Mouse (Mus musculus) c-Kit-positive CD71-negative TER-119-negative erythroid progenitor cells, embryonic 14.5 days (primary cell): Measurements from ENCODE around the gene Map3k20.

ENCODE experiments used
- DNase-seq: peaks from one replicate; pipeline ENCODE4 v3.0.0-alpha.2; 2013; ENCODE audit warnings: low read depth

Gene Map3k20

GRCm38 (mm10) chr2:72280524-72280923 lies 4.9 kb upstream of the Map3k20 start:
- DNase-seq, result no peak

DNA sequence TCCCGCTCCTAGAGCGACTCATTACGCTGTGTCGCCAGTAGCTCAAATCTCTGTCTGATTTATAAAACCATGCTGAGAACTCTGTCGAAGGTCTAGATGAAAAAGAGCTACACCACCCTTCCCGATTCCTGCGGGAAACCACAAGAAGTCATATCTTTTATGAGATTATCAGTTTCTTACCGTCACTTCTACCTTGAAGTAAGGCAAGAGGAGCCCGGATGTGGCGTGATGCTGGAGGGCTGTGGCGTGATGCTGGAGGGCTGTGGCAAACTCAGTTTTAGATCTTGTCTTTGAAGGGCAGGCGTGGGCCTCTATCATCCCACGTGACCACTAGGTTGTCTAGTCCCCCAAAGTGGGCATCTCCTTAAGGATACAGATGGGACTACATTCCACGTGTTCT lies 3.5 kb upstream of the Map3k20 start:
- DNase-seq, result no peak

GRCm38 (mm10) chr2:72282733-72283132 lies 2.7 kb upstream of the Map3k20 start:
- no peak for DNase-seq

GRCm38 (mm10) chr2:72284689-72285088 lies 748 bp upstream of the Map3k20 start:
- no peak for DNase-seq

- DNase-seq, result no peak
These were observed 638 bp downstream of the Map3k20 start for GRCm38 (mm10) chr2:72285888-72286661.

GRCm38 (mm10) chr2:72287142-72287541 lies 1.7 kb downstream of the Map3k20 start:
- DNase-seq, result no peak

DNA sequence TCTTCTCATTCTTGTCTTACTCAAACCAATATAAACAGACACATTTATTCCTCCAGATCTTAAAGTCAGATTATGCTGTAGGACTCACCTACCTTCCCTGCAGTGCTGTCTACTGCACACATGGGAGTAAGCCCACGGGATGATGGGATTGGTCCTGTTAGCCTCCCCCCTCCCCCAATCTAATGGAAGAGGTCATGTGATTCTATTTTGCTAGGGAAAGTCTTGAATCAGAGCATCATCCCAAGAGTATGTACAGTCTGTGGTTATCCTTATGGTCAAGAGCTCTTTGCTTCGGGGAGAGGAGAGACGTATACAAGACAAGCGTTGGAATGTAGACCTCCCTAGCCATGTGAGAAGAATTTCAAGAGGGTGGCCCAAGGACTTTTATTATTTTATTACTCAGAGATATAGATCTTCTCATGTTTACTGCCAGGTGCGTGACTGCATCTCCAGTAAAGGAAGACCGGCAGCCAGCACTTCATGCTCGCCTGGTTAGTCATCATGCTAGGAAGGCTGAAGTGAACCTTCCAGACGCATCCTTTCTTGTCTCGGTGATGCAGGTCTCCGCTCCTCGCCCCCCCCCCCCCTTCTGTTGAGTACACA lies 3.6 kb downstream of the Map3k20 start:
- DNase-seq, result no peak

GRCm38 (mm10) chr2:72291103-72291502 lies 5.7 kb downstream of the Map3k20 start:
- DNase-seq, result no peak

- DNase-seq, result no peak
These were observed 7.1 kb downstream of the Map3k20 start for GRCm38 (mm10) chr2:72292573-72292972.

DNA sequence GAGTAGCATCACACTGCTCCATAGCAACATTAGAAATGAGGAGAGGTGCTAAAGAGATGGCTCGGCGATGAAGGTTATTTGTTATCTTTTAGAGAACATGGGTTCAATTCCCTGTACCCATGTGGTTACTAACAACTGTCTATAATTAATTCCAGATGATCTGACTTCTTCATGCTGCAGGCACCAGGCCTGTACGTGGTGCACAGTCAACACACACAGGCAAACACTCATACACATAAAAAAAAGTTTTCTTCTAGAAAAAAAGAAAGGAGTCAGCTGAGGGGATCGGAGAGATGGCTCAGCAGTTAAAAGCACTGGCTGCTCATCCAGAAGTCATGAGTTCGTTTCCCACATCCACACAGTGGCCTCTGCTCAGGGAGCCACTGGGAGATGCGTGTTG lies 9.6 kb downstream of the Map3k20 start:
- DNase-seq, result no peak

GRCm38 (mm10) chr2:72296984-72297715 lies 11.7 kb downstream of the Map3k20 start:
- no peak for DNase-seq

GRCm38 (mm10) chr2:72297716-72298082 lies 12.3 kb downstream of the Map3k20 start:
- DNase-seq, result no peak

GRCm38 (mm10) chr2:72298406-72298805 lies 13.0 kb downstream of the Map3k20 start:
- DNase-seq, result no peak

GRCm38 (mm10) chr2:72301194-72301916 lies 15.9 kb downstream of the Map3k20 start:
- DNase-seq, result no peak

DNA sequence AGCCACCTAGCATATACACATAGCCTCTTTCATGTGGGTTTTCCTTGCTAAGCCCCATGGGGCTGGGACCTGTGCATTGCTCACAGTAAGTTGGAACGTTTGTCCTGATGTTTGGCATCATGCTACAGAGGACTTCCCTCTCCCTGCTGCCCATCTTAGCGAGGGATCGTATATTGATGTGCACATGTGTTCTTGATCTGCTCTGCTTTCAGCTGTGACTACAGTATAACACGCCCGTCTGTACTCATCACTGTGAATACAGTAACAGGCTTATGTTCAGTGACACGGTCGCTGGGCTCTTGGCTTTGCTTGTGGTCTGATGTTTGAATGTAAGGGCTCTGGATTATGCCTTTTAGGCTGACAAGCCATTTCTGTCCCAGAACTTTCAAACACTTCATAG lies 20.3 kb downstream of the Map3k20 start:
- DNase-seq, result no peak

DNA sequence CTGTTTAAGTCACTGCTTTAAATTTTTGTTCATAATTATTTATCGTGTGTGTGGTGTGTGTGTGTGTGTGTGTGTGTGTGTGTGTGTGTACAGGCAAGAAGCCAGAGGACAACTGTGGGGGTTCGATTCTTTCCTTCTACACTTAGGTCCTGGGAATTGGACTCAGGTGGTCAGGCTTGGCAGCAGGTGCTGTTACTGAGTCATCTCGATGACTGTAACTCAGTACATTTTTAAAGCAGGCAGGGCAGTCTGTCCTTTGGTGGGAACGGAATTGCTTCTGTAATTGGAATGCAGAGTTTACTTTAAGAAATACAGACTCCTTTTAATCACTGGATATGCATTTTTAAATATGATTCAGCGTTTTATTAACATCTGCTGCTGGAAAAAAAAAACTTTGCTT lies 22.9 kb downstream of the Map3k20 start:
- DNase-seq, result no peak

- DNase-seq, result no peak
These were observed 23.5 kb downstream of the Map3k20 start for GRCm38 (mm10) chr2:72308981-72309380.

DNA sequence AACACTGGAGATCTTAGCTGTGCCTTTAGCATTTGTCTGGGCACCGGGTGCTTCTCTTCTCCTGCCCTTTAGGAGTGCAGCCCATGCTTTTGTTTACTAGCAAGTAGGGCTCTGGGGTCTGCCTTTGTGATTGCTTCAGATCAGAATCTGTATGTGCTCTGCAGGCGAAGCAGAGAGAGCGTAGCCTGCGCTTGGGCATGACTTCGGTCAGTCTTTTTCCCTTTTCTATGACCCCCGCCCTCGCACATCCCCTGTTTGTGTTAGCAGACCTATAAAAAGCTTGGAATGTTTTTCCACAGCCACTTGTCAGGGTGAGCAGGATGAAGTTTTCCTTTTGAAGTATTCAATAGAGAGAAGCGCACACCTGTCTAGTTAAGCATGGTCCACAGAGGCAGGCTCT lies 26.0 kb downstream of the Map3k20 start:
- DNase-seq, result no peak

GRCm38 (mm10) chr2:72313312-72313711 lies 27.9 kb downstream of the Map3k20 start:
- no peak for DNase-seq

- DNase-seq, result peak; percentile 33
These were observed 33.0 kb downstream of the Map3k20 start for GRCm38 (mm10) chr2:72318421-72318820.

DNA sequence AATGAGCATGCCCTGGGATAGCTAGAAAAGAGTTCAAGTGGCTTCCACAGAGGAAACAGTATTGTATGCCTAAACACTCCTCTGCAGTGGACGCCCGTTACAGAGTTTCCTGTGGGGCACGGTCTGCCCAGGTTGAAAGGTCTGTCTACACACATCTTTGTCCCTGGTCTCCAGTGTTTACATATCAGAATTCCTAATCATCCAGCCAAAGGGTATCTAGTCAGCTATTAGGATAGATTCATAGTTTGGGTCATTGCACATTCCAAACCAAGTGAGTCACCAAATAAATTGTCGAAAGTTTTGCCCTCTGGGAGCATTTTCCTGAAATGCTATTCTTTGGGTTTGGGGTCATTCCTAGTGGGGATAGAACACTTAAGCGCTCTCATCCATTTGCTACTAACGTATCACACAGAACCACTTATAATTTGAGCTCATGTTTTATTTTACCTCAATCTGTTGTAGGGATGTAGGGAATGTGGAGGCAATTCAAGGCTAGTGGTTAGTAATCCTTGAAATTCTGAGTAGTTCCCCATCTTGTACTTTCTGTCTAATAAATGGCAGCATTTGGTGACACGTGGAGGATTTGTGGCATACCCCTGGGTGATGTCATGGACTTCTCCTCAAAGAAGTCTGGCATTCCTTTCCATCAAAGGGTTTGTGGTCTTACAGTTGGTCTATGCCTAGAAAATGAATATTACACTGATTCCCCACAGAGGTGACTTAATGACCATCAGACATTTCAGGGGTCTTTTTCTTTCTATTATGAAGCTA lies 33.8 kb downstream of the Map3k20 start:
- no peak for DNase-seq

DNA sequence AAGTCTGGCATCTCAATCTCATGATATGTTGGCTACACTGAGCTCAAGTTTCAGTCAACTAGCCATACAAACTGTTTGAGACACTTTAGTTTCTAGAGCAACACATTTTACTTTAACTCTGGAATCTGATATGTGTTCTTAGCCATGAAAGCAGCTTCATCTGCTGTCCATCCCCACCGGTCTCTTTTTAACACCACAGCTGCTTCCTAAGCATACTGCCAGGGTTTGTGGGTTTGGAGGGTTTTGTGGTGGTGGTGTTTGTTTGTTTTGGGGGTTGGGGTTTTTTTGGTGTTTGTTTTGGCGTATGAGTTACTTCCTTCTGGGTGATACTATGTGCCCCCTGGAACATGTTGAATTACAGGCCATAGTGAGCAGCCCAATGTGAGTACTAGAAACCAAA lies 35.2 kb downstream of the Map3k20 start:
- no peak for DNase-seq
